Mouse (Mus musculus) heart, postnatal 0 days (tissue): ENCODE measurements at regions not wholly inside any gene's neighbourhood (a gene's known extent, or its start where the extent isn't known, plus 50 kb on each side); places are given as distances from the start of the nearest gene placed in this dataset.

Experiments
- CTCF ChIP-seq: IDR thresholded peaks from 2 replicates; pipeline ENCODE4 v1.5.1; 2016; ENCODE audit warnings: antibody characterized with exemption, control low read depth, low read depth
- EP300 ChIP-seq: IDR thresholded peaks from 2 replicates; pipeline ENCODE4 v1.6.1; 2016; ENCODE audit warnings: antibody characterized with exemption, low read depth

- TF ChIP-seq CTCF, result no peak
- TF ChIP-seq EP300, result no peak
Measured at GRCm38 (mm10) chr19:53456681-53457080, 66.3 kb upstream of the Smndc1 start.
